Mouse (Mus musculus) spleen, embryonic (tissue): Measurements from ENCODE around the gene Unc13b.

Experiments used
- CTCF ChIA-PET: fragments of 350-600 bp; sonication (Branson Sonifier 250); formaldehyde crosslinking; loops from one replicate; lab custom pipeline; 2022; lab: Charles Lee

The Unc13b gene

DNA sequence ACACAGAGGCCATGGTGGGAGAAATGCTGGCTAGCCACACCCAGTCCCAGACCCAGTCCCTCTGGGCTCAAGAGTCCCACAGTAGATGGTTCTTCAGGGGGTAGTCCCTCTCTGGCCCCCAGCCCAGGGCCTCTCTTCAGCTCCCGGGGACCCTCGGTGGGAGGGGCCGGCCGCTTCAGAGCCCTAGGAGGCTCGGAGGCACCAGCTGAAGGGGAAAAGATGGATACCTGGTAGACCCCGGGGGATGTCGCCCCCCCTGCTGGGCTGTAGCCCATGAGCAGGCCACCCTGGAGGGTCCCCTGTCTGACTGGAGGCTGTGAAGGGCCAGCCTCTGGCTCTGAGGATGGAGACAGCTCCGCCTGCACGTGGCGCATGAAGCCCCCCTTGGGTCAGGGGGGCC lies 22.4 kb upstream of the Unc13b start:
- CTCF ChIA-PET = no interaction called here

DNA sequence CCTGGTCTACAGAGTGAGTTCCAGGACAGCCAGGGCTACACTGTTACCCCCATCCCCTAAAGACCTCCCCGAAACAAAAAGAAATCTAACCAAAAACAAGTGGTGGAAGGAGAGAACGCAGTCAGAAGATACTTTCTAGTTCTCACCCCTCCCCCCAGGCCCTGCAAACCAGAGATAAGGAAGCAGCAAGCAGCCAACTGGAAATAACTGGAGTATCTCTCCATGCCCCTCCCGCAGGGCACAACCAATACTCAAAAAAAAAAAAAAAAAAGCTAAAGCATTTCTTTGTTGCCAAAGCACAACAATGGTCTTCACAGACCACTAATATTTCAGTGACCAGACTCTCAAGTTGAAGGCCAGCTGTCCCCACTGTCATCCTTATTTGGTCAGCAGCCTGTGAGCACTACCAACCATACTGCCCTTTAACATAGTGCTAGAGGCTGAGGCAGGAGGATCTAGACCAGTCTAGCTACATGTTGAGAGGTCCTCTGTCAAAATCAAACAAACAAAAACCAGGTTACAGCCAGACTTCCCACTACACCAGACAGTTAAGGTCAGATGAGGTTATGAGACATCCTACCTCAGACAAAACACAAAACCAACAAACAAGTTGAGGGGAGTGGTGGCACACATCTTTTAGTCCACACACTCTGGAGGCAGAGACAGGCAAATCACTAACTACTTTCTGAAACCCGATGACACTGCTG lies 20.7 kb upstream of the Unc13b start:
- CTCF ChIA-PET = no interaction called here

DNA sequence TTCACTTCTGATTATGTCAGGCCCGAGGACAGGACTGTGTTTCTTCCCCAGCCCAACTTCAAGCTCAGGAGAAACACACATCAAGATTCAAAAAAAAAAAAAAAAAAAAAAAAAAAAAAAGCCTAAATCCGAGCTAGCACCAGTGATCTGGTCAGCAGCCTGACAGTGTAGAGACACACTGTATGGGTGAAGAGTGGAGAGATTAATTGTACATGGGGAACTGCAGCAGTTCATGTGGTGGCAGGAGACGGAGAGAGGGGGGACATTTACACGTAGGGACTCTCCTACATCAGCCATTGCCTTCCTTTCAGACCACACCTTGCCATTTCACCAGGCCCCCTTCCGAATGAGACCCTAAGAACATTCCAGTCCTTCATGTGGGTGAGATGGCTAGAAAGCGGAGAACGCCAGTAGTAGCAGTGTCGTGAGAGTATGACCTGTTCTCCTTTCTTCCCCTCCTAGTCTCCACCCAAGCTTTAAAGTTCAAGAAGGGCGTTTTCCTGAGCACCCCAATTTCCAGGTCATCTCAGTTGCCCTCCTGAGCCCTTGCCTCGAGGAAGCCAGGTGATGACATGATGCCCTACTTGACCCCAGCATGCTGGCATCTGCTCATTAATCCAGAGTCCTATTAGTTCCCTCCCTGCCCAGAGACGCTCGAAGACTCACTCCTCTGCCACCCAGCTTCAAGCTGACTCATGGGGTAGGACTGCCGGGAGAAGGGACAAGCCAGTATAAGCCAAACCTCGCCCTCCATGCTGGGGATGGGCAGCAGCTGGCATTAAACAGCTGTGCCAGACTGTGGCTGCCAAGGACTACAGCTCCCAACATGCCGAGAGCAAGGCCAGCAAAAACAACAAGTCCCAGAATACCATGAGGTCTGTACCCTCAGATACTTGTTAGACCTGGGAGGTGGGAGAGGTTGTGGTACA lies 19.9 kb upstream of the Unc13b start:
- CTCF ChIA-PET = no interaction called here

DNA sequence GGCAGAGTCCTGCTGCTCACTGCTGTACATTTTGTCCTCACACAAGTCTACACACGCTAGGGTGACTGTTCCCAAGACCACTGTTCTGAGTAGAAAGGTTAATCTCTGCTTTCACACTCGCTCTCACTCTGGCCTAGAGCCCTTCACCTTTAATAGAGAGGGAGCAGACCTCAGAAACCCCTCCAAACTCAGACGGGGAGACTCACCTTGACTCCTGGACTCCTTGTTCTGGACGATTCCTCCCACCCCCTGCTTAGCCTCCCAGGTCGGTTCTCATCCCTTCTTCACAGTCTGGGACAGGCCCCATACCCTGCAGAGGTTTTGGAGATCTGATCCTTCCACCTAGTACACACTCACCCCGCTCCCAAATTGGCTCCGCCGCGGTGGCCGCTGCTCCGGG lies 19.1 kb upstream of the Unc13b start:
- CTCF ChIA-PET = interaction anchor here (1.6 kb wide), 1 partner anchor 8 kb away, joined by 8 read pairs; the partner anchor contains the start of gene Stoml2

DNA sequence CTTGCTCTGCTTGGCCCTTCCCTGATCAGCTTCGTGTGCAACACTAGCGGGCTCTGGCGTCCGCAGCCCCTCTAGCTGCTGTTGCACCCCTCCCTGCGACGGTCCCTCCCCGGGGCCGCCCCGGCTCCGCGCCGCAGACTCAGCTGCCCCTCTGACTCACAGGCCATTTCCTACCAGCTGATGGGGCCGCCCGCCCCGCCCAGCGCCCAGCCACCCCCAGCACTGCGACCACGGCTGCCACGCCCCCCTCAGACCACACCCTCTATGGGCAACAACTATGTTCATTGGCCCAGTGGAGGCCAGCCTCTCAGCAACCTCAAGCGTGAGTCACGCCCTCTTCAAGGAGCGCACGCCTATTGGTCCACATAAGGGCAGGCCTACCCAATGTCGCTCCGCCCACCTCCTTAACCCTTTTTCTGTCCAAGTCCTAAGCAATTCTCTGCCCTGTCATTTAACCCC lies 18.6 kb upstream of the Unc13b start:
- CTCF ChIA-PET = interaction anchor here (0.6 to 1.6 kb wide), 3 partner anchors 9 to 203 kb away, joined by 3 to 8 read pairs (median 7); partner anchors contain the start of gene Stoml2

DNA sequence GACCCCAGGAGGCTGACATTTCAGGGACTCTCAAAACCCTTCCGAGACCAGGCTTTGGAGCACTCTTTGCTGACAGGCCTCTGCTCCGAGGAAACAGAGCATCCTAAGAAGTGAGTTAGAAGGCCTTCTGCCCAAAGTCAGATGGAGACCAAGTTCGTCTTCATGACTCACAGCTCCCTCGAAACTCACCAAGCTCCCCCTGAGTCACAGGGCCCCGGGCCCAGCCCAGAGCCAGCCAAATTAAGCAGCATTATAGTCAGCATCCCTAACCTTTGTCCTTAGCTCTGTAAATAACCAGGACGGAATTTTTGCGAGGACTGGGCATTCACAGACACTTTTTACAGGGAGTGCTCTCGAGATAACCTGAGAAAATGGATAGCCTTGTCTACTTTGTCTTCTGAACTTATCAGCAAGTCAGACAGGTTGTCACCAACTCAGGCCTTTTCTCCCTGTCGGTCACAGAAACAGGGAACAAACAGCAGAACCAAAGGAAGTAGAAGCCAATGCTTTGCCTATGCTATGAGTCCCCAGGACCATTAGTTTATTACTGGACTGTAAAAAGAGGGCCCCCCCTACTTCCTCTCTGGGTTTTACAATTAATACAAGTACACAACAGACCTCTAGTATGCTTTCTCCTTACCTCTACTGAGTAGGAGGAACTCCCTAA lies 17.7 kb upstream of the Unc13b start:
- CTCF ChIA-PET = interaction anchor here (0.6 to 1.6 kb wide), 4 partner anchors 9 to 1654 kb away, joined by 3 to 8 read pairs (median 4); partner anchors contain the start of gene Stoml2

DNA sequence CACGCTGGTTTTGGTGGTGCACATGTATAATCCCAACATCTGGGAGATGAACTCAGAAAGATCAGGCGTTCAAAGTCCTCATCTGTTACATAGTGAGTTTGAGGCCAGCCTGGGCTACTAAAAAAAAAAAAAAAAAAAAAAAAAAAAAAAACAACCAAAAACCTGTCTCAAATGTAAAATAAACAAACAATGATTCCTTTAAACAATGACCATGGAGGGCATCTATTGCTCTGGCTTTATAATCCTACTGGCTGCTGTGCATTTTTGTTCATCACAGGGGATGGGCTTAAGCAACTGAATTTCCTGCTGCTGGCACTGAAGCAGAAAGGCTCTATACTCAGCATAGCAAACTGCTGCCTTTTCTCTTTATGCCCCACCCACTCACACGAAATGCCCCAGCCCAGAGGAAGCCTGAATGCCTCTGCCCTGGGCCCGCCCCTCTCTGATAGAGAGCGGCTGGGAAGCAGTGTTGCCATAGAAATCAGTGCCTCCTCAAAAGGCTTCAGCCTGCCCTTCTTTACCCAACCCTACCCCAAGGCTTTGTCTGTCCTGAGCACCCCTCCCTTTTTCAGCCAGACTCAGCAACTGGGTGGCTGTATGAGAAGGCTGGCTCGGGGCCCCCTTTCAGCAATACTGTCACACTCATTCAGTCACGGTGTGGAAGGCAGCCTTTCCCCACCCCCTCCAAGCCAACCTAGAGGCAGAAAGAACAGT lies 15.0 kb upstream of the Unc13b start:
- CTCF ChIA-PET = no interaction called here

DNA sequence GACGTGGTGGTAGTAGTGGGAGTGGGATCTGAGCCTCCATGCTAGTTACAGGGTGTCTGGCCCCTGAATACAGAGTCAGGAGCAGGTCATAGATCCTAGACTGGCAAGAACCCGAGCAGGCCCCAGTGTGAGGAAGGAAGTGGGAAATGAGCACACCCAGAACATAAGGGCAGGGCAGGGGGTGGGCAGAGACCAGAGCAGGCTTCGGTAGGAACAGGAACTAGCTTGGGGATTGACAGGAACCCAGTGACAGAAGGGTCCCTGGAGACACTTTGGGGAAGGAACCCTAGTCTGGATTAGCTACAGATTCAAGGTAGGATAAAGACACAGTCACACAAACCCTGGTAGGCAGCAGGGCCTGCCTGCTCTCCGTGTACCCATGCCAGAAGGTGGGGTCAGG lies 14.1 kb upstream of the Unc13b start:
- CTCF ChIA-PET = no interaction called here

DNA sequence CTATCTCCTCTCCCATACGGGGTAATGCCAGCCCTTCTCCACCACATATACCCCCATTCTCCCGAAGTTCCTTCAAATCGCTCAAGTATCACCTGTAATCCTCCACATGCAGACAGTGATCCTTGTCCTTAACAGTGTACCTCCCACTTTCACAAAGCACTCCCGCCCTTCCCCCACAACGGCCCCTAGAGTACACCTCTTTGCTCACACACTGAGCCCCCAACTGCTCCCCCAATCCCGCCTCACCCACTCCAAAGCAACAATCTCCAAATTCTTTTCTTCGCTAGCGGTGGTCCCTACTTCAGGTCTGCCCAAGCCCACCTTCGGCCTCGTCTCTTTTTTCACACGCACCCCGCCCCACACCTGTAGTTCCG lies 13.5 kb upstream of the Unc13b start:
- CTCF ChIA-PET = no interaction called here

DNA sequence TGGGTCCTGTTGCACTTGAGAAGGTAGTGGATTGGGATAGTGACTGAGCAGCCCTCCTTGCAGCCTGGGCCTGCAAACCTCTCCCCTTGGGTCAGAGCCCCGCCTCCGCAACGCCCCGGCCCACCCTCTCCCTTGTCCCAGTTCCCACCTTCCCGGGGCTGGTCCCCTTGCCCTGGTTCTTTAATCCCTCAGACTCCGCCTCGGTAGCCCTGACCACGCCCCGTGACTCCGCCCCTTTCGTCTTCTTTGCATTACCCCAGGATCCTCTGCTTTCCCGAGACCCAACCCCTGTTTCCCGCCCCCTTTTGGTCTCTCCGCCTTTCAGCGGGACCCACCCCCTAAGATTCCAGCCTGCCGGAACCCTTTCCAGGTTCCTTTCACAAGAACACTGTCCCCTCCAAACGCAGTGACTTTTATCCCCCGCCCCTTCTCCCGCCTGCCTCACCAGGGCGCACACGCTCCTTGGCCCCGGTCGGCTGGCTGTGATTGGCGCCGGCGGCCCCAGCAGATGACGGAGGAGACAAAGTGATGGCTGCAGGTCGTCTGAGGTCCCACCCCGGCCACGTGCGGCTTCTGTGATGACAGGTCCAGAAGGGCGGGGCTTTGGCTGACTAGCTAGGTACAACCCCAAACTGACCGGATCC lies 13.0 kb upstream of the Unc13b start, which contains the start of gene Fam214b:
Fam214b (minus strand) TSS at position 562 of the 644 bp plus-strand sequence.
- CTCF ChIA-PET = no interaction called here

DNA sequence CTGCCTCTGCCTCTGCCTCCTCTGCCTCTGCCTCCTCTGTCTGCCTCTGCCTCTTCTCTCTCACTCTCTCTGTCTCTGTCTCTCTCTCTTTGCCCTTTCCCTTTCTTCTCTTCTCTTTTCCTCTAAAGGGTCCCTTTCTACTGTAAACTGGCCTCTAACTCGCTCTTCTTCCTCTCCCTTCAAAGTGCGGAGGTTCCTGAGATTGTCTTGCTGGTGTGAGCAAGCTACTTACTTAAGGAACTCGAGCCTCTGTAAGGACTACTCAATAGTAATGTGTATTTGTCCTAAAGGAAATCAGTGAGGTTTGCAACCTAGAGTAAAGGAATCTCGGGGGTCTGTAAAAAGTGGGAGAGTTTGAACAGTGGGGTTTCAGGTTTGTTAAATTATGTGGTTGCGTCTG lies 12.1 kb upstream of the Unc13b start:
- CTCF ChIA-PET = interaction anchor here (0.7 to 1.0 kb wide), 2 partner anchors 10 to 200 kb away, joined by 3 read pairs; no protein-coding TSS in a partner anchor

DNA sequence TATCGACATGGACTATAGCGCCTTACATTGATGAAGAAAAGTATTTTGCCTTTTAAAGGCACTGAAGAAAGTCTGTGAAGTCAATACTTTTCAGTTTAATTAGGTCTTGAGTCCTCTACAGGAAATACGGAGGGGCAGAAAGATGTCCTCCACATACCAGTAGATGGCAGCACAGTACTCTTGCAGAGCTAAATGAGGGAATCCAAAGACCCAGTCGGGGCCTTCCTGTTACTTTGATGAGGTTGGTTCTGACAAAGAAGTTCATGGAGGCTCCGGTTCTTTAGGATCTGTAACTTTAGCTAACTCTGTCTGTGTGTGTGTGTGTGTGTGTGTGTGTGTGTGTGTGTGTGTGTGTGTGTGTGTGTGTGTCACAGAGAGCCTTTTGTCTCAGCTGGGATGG lies 11.5 kb upstream of the Unc13b start:
- CTCF ChIA-PET = interaction anchor here (0.6 to 1.0 kb wide), 4 partner anchors 9 to 392 kb away, joined by 3 to 5 read pairs (median 3); no protein-coding TSS in a partner anchor

DNA sequence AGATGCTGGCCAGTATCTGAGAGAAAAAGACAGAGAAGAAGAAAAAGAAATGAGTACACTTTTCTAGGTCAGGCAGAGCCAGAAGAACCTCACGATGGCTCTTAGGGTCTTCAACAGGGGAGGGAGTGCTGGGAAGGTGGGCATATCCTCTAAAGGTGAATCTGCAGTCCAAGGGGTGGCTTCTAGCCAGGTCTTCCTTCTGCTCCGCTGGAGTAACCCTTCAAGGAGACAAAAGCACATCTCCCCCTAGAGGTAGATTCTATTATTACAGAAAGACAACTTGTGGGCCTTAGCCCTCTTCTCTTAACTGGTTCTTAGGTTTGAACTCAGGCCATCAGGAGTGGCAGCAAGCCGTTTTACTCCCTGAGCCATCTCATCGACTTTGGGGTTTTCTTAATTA lies 6.1 kb upstream of the Unc13b start:
- CTCF ChIA-PET = no interaction called here

DNA sequence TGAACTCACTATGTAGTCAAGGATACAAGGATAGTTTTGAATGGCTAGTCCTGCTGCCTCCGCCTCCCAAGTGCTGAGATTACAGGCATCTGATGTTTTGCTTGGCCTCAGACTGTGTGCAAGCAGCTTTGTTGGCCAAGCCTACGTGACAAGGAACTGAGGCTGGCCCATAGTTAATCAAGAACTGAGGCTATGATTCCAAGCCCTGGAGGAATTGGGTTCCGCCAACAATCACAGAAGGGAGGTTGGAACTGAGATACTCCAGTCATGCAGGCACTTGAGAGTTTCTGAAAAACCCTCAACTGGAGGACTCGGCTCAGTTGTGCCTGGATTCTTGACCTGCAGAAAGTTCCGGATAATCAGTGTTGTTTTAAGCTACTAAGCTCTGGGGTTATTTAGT lies 1.1 kb upstream of the Unc13b start:
- CTCF ChIA-PET = no interaction called here

DNA sequence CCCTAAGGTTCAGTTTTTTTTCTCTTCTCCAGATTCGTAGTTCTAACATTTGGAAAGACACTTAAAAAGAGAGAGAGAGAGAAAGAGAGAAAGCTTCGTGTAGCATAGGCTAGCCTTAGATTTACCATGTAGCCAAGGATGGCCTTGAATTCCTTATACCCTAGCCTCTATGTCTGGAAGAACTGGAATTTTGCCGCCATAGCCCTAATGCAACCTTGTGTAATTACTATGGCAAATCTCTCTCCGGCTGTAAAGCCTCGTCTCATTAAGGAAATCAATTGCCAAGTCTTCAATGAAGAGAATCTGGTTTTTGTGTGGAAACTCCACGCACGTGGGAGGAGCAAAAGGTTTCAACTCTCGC lies 381 bp upstream of the Unc13b start:
- CTCF ChIA-PET = no interaction called here

DNA sequence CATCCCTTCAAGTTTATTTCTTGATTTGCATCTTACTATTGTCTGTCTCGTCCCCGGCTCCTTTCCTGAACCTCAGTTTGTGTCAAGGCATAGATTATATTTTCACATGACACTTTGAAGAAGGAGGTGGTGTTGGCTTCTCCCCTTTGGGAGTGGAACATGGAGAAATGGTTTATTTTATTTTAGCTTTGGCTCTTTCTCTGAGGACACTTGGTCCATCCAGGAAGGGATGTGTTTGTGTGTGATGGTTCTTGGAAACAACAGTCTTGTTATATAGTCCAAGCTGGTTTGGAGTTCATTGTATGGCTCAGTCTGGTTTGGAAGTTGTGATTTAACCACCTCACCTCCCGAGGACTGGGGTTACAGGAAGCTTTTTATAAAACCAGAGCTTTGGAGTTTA lies 944 bp downstream of the Unc13b start:
- CTCF ChIA-PET = interaction anchor here (0.5 to 0.7 kb wide), 2 partner anchors 33 to 98 kb away, joined by 3 to 7 read pairs; no protein-coding TSS in a partner anchor

DNA sequence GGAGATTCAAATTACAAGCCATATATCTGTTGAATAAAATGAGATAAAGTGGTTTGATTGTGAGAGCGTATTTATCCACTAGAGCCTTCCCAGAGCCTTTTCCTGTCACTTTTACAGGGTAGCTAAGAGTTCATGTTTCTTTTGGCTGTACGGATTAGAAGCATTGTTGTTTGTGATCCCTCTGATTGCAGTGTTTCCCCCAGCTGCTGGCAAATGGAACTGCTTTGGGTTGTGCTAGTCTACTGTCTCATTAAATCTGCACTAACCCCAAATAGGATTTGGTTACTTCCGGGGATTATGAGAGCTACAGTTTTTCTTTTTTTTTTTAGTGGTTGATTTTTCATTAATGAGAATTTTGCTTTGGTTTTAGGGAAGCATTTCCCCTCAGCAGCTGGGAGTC lies 1.5 kb downstream of the Unc13b start:
- CTCF ChIA-PET = interaction anchor here (0.5 to 0.6 kb wide), 2 partner anchors 9 to 32 kb away, joined by 3 to 7 read pairs; no protein-coding TSS in a partner anchor

DNA sequence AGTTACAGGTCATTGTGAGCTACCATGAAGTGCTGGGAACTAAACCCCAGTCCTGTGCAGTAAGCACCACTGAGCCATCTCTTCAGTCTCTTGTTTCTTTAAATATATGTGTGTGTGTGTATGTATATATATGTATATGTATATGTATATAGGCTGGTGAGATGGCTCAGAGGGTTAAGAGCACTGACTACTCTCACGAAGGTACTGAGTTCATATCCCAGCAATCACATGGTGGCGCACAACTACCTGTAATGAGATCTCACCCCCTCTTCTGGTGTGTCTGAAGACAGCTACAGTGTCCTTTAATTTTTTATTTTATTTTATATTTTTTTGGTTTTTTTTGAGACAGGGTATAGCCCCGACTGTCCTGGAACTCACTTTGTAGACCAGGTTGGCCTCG lies 6.7 kb downstream of the Unc13b start:
- CTCF ChIA-PET = no interaction called here

DNA sequence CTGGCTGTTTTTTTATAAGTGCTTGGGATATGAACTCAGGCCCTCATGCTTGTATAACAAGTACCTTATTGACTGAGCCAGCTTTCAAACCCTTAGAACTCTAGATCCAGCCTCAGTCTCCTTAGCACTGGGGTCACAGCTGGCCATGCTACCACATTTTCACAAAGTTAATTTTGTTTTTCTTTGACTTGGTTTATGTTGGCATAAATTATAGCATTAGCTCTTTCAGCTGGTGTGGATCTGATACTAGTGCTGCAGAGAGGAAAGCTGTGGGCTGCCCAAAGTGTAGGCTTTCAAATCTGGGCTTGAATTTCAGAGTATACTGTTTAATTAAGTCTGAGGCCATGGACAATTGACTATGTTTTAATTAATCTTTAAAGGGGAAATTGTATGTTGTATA lies 16.2 kb downstream of the Unc13b start:
- CTCF ChIA-PET = interaction anchor here (0.6 kb wide), 1 partner anchor 196 kb away, joined by 5 read pairs; no protein-coding TSS in a partner anchor

DNA sequence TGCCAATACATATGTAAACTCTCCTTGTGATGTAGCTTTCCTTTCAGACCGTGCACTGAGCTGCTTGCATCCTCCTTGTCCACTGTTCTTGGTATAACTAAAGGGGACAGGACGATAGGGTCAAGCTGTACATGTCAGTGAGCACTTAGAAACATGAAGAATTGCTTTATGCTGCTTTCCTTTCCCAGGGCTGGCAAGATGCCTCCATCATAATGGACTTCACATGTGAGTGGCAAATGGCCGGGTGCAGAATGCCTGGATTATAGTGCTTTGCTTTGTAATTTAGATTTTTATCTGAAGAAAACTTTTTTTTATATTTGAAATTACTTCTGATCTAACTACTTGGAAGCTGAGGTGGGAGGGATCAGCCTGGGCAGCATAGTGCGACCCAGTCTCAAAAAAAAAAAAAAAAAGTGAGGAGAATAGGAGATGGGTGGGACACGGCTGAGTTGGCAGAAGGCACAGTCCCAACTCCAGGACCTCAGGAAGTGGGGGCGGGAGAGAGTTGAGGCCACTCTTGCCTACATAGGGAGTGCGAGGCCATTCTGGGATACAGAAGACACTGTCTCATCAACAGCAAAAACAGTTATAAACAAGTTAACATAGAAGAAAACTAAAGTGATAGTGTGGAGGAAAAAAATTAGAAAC lies 19.4 kb downstream of the Unc13b start:
- CTCF ChIA-PET = no interaction called here
